7 mouse cellular contexts compared by ENCODE assay signal in genomic region chr13:100650550-100651438, GRCm38 (mm10). TPM values are rescaled to one million over a fixed set of nuclear protein-coding genes. Genes with fewer than 3 reads are reported as not detected.
DNase-seq lines count a peak whose midpoint lies in the region; ATAC-seq lines count a peak whose summit lies in the region.

Gene Ak6 (plus strand): TSS chr13:100650979.
Gene Rad17 (minus strand): TSS chr13:100651051.

- H3K9ac ChIP-seq in embryonic facial prominence, embryonic 11.5 days (replicated peaks; ENCODE audit: low read length): peak within 1 kb of the TSS; percentile 86
- H3K9ac ChIP-seq in limb, embryonic 11.5 days (ENCODE audit: low read length): peak within 1 kb of the TSS; percentile 92
- H3K9ac ChIP-seq in midbrain, embryonic 14.5 days (replicated peaks; ENCODE audit: low read length): peak within 1 kb of the TSS; percentile 87

- H3K4me3 ChIP-seq in embryonic facial prominence, embryonic 11.5 days (ENCODE audit: low read depth, low read length): peak within 1 kb of the TSS; percentile 82
- H3K4me3 ChIP-seq in limb, embryonic 11.5 days (ENCODE audit: low read depth, low read length): peak within 1 kb of the TSS; percentile 74
- peak within 1 kb of the TSS; percentile 91 for H3K4me3 ChIP-seq in midbrain, embryonic 14.5 days (replicated peaks; ENCODE audit: low read depth, low read length)

- H3K9me3 ChIP-seq in embryonic facial prominence, embryonic 11.5 days (replicated peaks; ENCODE audit: control insufficient read depth, low read length): no peaks in the 10 kb centered on the region
- no peaks in the 10 kb centered on the region for H3K9me3 ChIP-seq in limb, embryonic 11.5 days (ENCODE audit: control insufficient read depth, low read length)
- no peaks in the 10 kb centered on the region for H3K9me3 ChIP-seq in midbrain, embryonic 14.5 days (ENCODE audit: control insufficient read depth, low read length)

- ATAC-seq in embryonic facial prominence, embryonic 11.5 days (replicated peaks; ENCODE audit: insufficient number of reproducible peaks, low FRiP score, low TSS enrichment, low read depth): peak; percentile 97
- ATAC-seq in granulocyte monocyte progenitor cell, adult 5-6 weeks (replicated peaks; ENCODE audit: poor library complexity, severe bottlenecking): peak; percentile 88
- peak; percentile 97 for ATAC-seq in limb, embryonic 11.5 days (ENCODE audit: insufficient number of reproducible peaks, low FRiP score, low TSS enrichment, low read depth)
- ATAC-seq in midbrain, embryonic 14.5 days (ENCODE audit: low FRiP score, low TSS enrichment): peak; percentile 99

- no peaks in the 10 kb centered on the region for H3K36me3 ChIP-seq in embryonic facial prominence, embryonic 11.5 days (replicated peaks; ENCODE audit: control insufficient read depth, insufficient read depth, low read depth, low read length)
- peaks cover 6% of the 10 kb centered on the region; the same call in 1 of the 2 replicates for H3K36me3 ChIP-seq in limb, embryonic 11.5 days (ENCODE audit: control insufficient read depth, insufficient read depth, low read length)
- peaks cover 19% of the 10 kb centered on the region for H3K36me3 ChIP-seq in midbrain, embryonic 14.5 days (ENCODE audit: control insufficient read depth, insufficient read depth, low read length)

- H3K4me1 ChIP-seq in embryonic facial prominence, embryonic 11.5 days (ENCODE audit: control insufficient read depth, insufficient read depth, low read length): peaks cover 2% of the 10 kb centered on the region; the same call in 1 of the 2 replicates
- peaks cover 4% of the 10 kb centered on the region for H3K4me1 ChIP-seq in limb, embryonic 11.5 days (ENCODE audit: control insufficient read depth, insufficient read depth, low read length)
- peaks cover 5% of the 10 kb centered on the region; the same call in 1 of the 2 replicates for H3K4me1 ChIP-seq in midbrain, embryonic 14.5 days (ENCODE audit: control insufficient read depth, insufficient read depth, low read length)

- H3K27ac ChIP-seq in embryonic facial prominence, embryonic 11.5 days (replicated peaks; ENCODE audit: low read depth, low read length): peak within 1 kb of the TSS; percentile 90
- peak within 1 kb of the TSS; percentile 96 for H3K27ac ChIP-seq in limb, embryonic 11.5 days (replicated peaks; ENCODE audit: low read depth, low read length)
- H3K27ac ChIP-seq in midbrain, embryonic 14.5 days (replicated peaks; ENCODE audit: low read depth, low read length): peak within 1 kb of the TSS; percentile 98

- H3K4me2 ChIP-seq in embryonic facial prominence, embryonic 11.5 days (ENCODE audit: low read depth, low read length): peak within 1 kb of the TSS; percentile 77
- H3K4me2 ChIP-seq in limb, embryonic 11.5 days (ENCODE audit: low read depth, severe bottlenecking): peak within 1 kb of the TSS; percentile 65
- H3K4me2 ChIP-seq in midbrain, embryonic 14.5 days (ENCODE audit: low read length): peak within 1 kb of the TSS; percentile 67

- WGBS in embryonic facial prominence, embryonic 11.5 days: under 1% methylated on average over 55 of the region's 73 CpGs
- under 1% methylated on average over 70 of the region's 73 CpGs for WGBS in limb, embryonic 11.5 days
- WGBS in midbrain, embryonic 14.5 days: under 1% methylated on average over 73 of the region's 73 CpGs

- peak; percentile 97 for DNase-seq in adrenal gland, postnatal 14 days
- peak; percentile 93 for DNase-seq in embryonic facial prominence, embryonic 11.5 days (ENCODE audit: low spot score)
- DNase-seq in kidney, adult 18-20 months: peak; percentile 98
- DNase-seq in limb, embryonic 11.5 days (ENCODE audit: low spot score): peak; percentile 96
- peak; percentile 96 for DNase-seq in midbrain, embryonic 14.5 days
- DNase-seq in spleen, adult 18-20 months: peak; percentile 90 to 97

- H3K27me3 ChIP-seq in embryonic facial prominence, embryonic 11.5 days (ENCODE audit: control insufficient read depth, insufficient read depth, low read length): no peaks in the 10 kb centered on the region
- H3K27me3 ChIP-seq in limb, embryonic 11.5 days (ENCODE audit: control insufficient read depth, insufficient read depth, low read length): no peaks in the 10 kb centered on the region
- no peaks in the 10 kb centered on the region for H3K27me3 ChIP-seq in midbrain, embryonic 14.5 days (ENCODE audit: control insufficient read depth, insufficient read depth, low read length)

RNA-seq across cellular contexts. Expression of gene Ak6, which starts in this region (rescaled TPM):
- total RNA-seq in adrenal gland, postnatal 14 days (2021): 73.1 and 80.9 TPM in 2 replicates
- 357 and 362 TPM in 2 replicates for polyA plus RNA-seq in embryonic facial prominence, embryonic 11.5 days (2014; fragmentation: Nextera tagmentation; extraction: Ambion mirVana)
- 246 and 279 TPM in 2 replicates for total RNA-seq in granulocyte monocyte progenitor cell, adult 5-6 weeks (2014; fragmentation: Nextera tagmentation)
- 261 and 347 TPM in 2 replicates for total RNA-seq in granulocyte monocyte progenitor cell, adult 5-6 weeks (2017)
- polyA plus RNA-seq in limb, embryonic 11.5 days (2014; fragmentation: Nextera tagmentation; extraction: Ambion mirVana): 341 and 345 TPM in 2 replicates
- polyA plus RNA-seq in midbrain, embryonic 14.5 days (2014; fragmentation: Nextera tagmentation; extraction: Ambion mirVana): 344 and 368 TPM in 2 replicates

RNA-seq across cellular contexts. Expression of gene Rad17, which starts in this region (rescaled TPM):
- total RNA-seq in adrenal gland, postnatal 14 days (2021): 20.8 and 22.0 TPM in 2 replicates
- 32.3 and 38.8 TPM in 2 replicates for polyA plus RNA-seq in embryonic facial prominence, embryonic 11.5 days (2014; fragmentation: Nextera tagmentation; extraction: Ambion mirVana)
- 20.1 and 21.6 TPM in 2 replicates for total RNA-seq in granulocyte monocyte progenitor cell, adult 5-6 weeks (2014; fragmentation: Nextera tagmentation)
- 34.0 and 48.8 TPM in 2 replicates for total RNA-seq in granulocyte monocyte progenitor cell, adult 5-6 weeks (2017)
- polyA plus RNA-seq in limb, embryonic 11.5 days (2014; fragmentation: Nextera tagmentation; extraction: Ambion mirVana): 31.2 and 33.1 TPM in 2 replicates
- polyA plus RNA-seq in midbrain, embryonic 14.5 days (2014; fragmentation: Nextera tagmentation; extraction: Ambion mirVana): 17.8 and 20.6 TPM in 2 replicates

Comparison
In these comparisons a context has a peak if more than half of its experiments do, and no peak if none do; other contexts are left out.
1. Peak in every context shown above with its lines: DNase-seq, ATAC-seq, H3K4me3 ChIP-seq and H3K27ac ChIP-seq.